Mouse (Mus musculus) left cerebral cortex, postnatal 10 days (tissue): ENCODE measurements around the gene Spire2. TPM values are rescaled to one million over a fixed set of nuclear protein-coding genes. Genes with fewer than 3 reads are reported as not detected.
A peak's percentile ranks its signal among the peaks of the same experiment; 100 is the strongest.

Source experiments
- DNase-seq, 2 experiments: peaks; one replicate each; pipeline ENCODE4 v3.0.0; 2021 to 2022; ENCODE audit warnings: low spot score in 2 of 2, mixed read lengths in 1 of 2; ENCODE audit errors: extremely low spot score in 1 of 2
- intact Hi-C: fragments of 180-260 bp; cut with DNase I; formaldehyde crosslinking; loops from one replicate; pipeline ENCODE4 v1.15.1; 2025
- total RNA-seq, 2 experiments: library from RNA; stranded (reverse); gene quantifications; 2 replicates each; pipeline ENCODE4 v1.2.3; 2021

Gene Spire2
- total RNA-seq, 2 experiments from 2014 or later = 16.2 to 17.4 TPM

DNA sequence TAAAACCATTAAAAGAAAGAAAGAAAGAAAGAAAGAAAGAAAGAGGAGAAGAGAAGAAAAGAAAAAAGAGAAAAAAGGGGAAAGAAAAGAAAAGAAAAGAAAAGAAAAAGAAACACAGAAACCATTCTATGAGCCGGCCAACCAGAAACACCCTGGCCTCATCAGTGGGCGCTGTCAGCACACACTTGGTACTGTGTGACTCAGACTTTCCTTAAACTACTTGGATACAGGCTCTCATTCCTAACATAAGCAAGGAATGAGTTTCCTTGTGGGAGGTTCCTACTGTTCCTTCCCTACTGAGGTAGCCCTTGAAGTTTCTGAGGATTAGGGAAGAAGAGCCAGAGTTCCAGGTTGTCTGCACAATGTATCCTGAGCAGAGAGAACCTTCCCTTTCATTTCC lies 1.2 kb upstream of the Spire2 start:
- intact Hi-C loops = no loop called here
- no peak for DNase-seq

DNA sequence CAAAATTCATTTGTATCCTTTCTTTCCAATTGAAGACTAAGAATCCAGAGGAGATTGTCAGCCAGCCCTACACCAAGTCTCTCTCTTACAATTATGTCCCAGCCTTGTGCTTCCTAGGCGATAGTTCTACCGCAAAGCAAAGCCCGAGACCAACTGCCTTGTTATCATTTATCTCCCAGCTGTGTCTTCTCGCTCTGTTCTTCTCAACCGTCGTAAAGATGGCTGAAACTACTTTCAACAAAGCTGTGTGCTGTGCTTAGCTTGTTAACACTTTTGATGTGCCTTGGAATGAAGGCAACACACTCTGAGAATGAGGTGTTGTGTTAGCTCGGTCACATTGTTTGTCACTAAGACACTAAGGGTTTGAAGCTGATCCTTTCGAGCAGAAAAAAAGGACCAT lies 703 bp upstream of the Spire2 start:
- intact Hi-C loops = no loop called here

DNA sequence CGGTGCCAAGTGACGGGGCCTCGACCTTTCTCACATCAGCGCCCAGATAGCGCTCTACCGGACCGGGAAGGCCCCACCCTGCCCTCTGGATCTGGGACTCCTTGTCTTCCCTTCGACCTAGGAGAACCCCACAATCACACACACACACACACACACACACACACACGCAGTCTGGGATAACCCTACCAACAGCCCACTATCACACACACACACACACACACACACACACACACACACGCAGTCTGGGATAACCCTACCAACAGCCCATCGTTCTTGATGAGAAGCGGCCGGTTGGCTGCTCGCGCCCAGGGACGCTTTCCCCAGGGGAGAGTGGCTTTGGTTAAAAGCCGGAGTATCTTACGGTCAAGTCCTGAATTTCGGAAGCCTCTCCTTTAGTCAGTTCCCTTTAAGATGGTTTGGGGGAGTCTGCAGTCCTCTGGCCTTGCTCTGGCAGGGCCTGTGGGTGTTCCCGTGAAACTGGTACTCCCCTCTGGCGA lies 626 bp downstream of the Spire2 start:
- DNase-seq = no peak
- intact Hi-C loops = no loop called here

More for the DNA sequence above, 703 bp upstream of the Spire2 start:
- no peak for DNase-seq

DNA sequence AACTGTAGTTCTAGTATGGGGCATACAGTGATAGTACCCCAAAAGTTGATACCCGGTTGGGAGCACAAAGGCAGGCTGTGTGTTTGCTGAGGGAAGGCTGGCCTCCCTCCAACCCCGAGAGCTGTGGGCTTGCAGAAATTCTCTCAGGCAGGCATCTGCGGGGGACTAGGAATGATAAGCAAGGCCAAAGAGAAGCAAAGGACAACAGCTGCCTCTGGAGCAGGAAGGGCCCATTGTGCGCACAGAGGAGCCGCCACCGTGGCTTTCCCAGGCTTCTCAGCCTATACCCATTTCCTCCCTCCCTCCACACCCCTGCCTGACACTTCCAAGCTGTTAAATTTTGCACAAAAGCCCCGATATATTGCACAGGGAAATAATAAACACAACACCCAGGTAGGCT lies 1.4 kb downstream of the Spire2 start:
- intact Hi-C loops = no loop called here
- DNase-seq = peak in 1 of 2 experiments; percentile 58

DNA sequence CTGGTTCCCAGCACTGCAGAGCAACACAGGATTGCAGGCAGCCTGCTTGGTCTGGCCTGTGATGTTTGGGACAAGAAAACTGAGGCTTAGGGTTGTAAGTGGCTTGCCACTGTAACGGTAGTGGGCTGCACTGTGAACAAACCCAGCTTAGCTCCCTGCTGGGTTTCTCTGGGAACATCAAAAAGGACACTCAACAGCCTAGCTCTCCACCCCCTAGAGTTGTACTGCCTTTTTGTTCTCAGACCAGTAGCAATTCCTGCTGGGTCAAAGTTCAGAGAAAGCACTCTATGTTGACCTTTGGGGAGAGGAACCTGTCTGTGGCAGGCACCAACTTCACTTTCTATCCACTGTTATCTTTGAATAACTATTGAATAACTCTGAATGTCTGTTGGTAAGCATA lies 2.0 kb downstream of the Spire2 start:
- no peak for DNase-seq
- intact Hi-C loops = no loop called here

DNA sequence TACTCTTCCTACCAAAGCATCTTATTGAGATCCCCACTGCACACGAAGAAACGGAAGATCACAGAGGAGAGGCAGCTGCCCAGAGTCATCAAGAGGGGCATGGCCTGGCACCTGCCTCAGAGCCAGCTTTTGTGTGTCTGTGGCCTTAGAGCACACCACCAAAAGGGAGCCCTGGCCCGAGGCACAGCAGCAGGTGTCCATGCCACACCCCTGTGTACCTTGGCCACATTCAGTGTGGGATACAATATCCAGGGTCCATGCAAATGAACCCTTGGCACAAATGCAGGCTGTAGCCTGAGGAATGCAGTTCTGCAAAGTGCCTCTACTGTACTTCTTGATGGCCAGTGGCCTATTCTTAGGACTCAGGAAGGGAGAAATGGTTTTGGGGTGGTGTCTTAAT lies 5.0 kb downstream of the Spire2 start:
- no peak for DNase-seq
- intact Hi-C loops = no loop called here

DNA sequence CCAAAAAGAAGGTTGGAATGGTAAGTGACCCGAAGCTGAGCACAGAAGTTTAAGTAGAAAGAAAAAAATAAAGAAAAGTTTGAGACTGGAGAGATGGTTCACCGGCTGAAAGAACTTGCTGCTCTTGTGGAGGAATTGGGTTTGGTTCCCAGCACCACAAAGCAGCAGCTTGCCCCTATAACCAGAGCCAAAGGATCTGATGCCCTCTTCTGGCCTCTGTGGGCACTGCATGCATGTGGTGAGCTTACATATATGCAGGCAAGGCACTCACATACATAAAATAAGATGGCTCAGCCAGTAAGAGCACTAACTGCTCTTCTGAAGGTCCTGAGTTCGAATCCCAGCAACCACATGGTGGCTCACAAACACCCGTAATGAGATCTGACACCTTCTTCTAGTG lies 7.6 kb downstream of the Spire2 start:
- intact Hi-C loops = no loop called here
- DNase-seq = no peak

DNA sequence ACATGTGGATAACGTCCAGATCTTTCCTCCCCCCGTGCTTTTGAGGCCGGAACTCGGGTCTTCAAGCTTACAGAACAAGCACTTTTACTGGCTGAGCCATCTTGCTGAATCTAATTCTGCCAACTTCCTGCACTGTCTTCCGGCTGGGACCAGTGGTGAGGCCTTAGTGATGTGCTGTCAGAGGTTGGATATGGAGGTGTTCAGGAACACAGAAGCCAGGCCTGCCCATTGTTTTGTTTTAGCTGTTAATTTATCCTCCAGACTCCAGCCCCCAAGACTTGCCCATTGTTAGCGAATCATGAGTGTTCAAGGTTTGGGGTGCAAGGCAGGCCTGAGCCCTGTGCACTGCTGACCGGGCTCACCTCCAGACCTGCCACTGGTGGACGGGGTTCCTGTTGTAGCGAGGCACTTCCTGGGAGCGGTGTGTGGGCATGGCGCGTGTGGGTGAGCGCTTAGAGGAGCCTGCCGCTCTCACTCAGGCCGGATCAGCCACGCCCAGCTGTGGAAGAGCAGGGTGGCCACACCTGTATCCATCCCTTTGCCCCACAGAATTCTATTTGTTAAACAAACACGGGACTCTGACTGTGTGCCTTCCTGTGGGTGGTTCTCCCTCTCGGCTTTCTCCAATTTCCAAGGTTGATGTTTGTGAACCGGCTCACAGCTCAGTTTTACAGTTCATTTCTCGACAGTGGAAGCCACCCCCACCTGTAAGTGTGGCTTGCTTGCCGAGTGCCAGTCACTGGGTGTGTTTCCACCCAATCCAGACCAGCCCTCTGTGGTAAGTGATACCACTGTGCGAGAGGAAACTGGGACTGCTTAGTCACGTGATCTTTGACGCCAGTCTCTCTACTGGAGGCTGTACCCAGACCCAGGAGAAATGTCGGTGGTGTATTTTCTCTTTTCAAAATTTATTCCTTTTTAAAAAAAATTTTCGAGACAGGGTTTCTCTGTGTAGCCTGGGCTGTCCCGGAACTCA lies 8.8 kb downstream of the Spire2 start:
- no peak for DNase-seq

DNA sequence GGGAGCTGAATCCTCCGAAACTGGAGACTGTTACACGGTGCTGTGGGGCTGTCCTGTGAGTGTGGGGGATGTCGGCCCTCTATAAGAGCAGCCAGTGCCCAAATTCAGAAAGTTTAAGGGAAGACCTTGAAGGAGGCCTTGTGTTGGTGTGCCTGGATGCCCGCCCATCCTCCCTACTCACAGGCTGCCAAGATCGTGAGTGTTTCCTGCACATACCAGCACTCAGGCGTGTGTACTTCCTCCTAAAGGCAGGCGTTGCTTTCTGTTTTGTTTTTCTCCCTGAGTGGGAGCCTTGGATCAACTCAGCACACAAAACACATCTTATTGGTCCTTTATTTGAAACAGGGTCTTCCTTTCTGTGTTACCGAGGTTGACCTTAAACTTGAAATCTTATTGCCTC lies 9.7 kb downstream of the Spire2 start:
- DNase-seq = no peak
- intact Hi-C loops = no loop called here

More for the DNA sequence above, 8.8 kb downstream of the Spire2 start:
- intact Hi-C loops = no loop called here

DNA sequence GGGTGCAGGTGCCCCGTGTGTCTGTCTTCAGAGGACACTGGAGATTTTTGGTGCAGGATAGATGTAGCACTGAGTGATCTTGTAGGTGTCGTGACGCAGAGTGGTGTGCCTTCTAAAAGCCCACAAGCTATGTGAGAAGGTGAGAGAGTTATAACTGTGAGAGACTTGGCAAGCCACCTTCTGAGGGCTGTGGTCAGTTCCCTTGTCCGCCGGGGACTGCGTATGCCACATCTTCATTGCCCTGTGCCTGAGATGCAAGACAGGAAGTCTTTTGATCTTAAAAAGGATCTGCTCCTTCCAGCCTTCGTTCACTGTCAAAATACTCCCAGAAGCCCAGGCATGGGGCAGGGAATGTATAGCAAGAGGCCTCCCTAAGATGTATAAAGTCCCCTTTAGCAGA lies 10.4 kb downstream of the Spire2 start:
- DNase-seq = no peak
- intact Hi-C loops = no loop called here

DNA sequence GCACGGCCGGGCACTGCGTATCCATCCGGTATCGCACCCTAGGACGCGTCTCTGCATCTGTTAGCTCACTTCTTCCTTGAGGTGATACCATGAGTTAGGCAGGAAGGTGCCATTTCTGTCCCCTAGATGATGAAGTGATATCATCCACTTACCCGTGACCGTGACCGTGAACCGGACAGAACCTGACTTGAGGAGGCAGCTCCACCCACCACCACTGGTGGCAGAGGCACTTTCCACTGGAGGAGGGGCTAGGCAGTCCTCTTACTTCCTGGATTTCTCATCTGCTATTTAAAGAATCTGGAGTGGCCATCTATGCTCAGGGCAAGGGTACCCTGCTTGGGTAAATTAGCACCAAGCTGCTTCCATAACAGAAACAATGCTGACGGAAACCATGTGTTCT lies 10.9 kb downstream of the Spire2 start:
- intact Hi-C loops = no loop called here

DNA sequence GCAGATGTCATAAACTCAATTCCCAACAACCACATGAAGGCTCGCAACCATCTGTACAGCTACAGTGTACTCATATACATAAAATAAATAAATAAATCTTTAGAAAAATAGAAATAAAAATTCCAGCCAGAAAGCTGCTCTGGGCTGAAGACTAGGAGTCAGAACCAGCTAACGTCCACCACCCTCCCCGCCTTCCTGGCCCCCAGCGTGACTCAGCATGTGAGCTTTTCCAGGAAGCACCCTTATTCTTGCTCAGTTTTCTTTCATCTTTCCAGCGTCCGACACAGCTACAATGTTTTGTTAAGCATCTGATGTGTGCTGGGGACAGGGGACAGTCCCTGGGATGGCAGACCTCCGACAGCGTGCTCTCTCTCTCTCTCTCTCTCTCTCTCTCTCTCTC lies 12.6 kb downstream of the Spire2 start:
- no peak for DNase-seq
- intact Hi-C loops = no loop called here

More for the DNA sequence above, 10.9 kb downstream of the Spire2 start:
- no peak for DNase-seq

DNA sequence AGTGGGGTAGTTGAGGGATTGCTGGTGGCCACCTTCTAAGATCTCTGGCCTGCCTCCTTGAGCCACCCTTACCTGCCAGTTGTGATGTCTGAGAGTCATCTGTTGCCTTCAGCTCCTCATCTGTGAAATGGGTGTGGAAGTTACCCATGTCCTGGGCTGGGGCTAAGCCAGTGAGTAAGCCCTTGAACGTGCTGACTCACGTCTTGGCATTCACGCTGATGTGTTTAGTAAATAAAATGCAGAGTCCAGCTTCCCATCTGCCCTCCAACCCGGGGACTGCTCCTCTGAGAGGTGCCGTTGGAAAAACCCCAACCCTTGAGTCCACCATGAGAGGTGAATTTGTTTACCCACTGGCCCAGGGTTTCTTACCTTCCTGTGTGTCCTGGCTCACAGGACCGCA lies 13.3 kb downstream of the Spire2 start:
- DNase-seq = no peak
- intact Hi-C loops = no loop called here

DNA sequence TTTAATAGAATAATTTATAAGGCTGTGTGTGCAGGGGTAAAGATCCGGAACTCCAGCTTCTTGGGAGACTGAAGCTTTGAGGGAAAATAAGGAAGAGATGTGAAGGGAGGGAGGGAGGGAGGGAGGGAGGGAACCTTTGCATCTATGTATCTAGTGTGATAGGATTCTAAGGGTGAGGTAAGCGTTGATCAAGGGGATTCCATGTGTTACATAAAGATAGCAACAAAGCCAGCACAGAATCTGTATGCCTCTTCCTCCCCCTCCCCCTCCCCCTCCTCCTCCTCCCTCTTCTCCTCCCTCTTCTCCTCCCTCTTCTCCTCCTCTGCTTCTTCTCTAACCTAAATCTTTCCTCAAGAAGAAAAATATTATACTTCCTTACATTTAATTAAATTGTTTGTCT lies 14.8 kb downstream of the Spire2 start:
- intact Hi-C loops = no loop called here

DNA sequence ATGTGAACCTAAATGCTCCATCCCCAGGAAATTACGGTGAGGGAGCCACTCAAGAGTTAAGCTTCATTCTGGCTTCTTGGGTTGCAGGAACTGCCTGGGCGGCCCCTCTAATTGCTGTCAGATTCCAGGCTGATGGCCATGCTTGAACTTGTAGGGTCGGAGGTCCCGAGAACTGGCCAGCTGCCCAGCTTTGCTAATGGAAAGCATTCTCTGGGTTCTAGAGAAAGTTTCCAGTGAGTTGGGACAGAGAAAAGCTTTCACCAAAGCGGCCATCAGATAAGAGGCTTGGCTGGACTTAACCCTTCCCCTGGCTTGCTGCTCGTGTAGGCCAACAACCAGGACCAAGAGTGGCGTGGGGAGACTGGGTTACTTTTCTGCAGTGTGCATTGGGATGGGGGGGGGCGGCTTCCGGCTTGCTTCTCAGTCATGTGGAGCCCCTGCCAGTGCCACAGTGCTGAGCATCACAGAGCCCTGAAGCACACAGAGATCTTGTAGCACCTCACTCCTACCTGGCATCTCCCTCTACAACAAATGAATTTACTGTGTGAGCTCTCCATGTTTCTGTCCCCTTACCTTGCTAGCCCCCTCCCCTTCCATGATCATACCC lies 15.8 kb downstream of the Spire2 start:
- DNase-seq = peak; percentile 50 to 84
- intact Hi-C loops = no loop called here

More for the DNA sequence above, 14.8 kb downstream of the Spire2 start:
- DNase-seq = no peak

DNA sequence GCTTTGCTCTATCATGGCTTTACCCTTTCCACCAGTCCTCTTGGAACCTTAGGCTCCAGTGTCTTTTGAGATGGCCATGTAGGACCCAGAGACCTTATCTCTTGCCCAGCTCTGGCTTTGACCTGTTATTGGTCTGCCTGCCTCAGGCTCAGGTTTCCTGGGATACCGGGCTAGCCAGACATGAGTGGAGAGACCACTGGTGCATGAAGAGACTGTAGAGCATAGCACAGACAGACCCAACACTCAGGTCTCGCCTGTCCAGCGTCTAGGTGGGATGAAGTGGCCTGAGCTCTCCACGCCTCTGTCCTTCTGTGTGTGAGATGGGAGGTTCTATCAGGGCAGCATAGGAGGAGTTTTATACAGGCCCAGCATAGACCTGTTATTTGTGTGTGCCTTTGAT lies 16.6 kb downstream of the Spire2 start:
- intact Hi-C loops = no loop called here
- no peak for DNase-seq

DNA sequence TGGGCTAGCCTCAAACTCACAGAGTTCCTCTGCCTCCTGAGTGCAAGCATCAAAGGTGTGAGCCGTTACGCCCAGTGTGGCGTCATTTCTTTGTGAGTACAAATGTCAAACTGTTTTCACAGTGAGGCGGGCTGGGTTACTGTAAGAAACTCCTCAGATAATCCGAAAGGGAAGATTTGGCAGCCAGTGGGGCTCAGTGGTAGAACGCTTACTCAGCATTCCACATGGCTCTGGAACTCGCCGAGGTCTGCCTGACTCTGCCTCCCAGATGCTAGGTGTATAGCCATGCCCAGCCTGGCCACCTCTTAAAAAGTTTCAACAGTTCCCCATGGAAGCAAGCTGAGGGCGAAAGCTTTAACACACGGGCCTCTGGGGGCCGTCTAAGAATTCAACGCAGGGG lies 19.6 kb downstream of the Spire2 start:
- no peak for DNase-seq
- intact Hi-C loops = no loop called here

DNA sequence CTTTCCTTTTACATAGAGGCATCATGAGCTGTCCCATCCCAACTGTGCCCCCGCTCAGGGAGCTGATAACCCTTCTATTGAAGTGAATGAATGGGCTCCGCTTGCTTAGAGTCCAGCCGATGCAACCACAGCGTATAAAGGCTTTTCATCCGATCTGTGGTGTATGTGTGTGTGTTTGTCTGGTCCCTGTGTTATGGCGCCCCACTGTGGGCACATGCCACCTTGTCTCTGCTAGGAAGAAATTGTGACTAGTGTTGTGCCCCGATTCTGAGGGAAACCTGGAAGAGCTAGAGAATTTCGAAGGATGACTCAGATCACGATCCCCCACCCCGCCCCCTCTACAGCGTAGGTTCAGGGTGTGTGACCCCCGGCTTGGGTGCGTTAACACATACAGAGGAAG lies 20.3 kb downstream of the Spire2 start:
- intact Hi-C loops = no loop called here

DNA sequence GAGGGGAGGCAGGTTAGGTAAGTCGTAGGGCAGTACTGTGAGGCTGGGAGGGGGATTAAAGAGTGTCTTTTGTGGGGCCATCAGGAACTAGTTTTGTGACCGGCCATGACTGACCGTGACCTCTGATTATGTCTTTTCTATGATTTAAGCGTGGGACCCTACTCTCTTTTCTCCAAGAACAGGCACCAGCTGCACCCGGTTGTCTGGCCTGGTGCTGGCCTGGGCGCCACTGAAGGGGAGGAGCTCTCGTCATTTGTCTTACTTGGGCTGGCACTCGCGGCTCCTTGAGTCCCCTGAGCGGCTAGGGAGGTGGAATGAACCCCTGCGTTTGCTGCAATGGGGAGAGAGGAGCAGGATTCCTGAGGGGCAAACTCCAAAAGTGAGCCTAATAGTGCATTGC lies 20.7 kb downstream of the Spire2 start:
- intact Hi-C loops = no loop called here
- no peak for DNase-seq

More for the DNA sequence above, 20.3 kb downstream of the Spire2 start:
- peak in 1 of 2 experiments; percentile 70 for DNase-seq
